In the genomic region with DNA sequence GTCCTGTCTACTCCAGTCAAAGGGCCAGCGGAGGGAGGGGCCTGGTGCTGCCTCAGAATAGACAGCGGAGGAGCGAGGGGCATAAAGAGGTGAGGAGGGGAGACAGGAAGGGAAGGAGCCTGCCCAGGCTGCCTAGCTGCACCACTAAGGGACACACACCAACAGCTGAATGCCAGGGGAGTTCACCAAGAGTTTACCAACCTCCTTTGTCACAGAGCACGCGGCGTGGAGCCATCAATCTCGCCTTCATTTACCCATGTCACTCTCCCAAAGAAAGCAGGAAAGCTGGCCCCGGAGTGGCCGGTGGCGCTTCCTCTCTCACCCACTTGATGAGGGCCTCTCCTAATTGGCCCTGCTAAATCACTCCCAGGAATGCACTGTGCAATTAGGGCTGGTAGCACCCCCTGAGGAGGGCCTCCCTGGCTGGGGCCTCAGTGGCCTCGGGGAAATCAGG, we compare ENCODE assay signal across 10 mouse cellular contexts. TPM values are rescaled to one million over a fixed set of nuclear protein-coding genes. Genes with fewer than 3 reads are reported as not detected.
DNase-seq lines count a peak whose midpoint lies in the region; ATAC-seq and TF ChIP-seq lines count a peak whose summit lies in the region.
"Had no signal": no experiment of that assay in that cellular context is flagged by ENCODE, and none has a peak within 500 bp of the region (broad histone marks: within the 10 kb centered on the region; RNA-seq: fewer than 3 reads in every experiment).

No protein-coding gene starts in this region.

- TF ChIP-seq POLR2A in limb, embryonic 14.5 days (IDR thresholded peaks at IDR 0.05; ENCODE audit: borderline replicate concordance, extremely low read depth, insufficient read depth, insufficient read length), result no peak

- H3K27me3 ChIP-seq in neural tube, embryonic 11.5 days (ENCODE audit: control insufficient read depth, insufficient read depth, low read length), result peaks cover 15% of the 10 kb centered on the region
- H3K27me3 ChIP-seq in forebrain, embryonic 15.5 days, result no peaks in the 10 kb centered on the region
- H3K27me3 ChIP-seq in limb, embryonic 14.5 days (ENCODE audit: control insufficient read depth, insufficient read depth, low read length), result no peaks in the 10 kb centered on the region
- H3K27me3 ChIP-seq: Patski had no signal

- peak; percentile 72 for DNase-seq in neural tube, embryonic 11.5 days (ENCODE audit: low spot score)
- no peak for DNase-seq in neural tube, embryonic 10.5 days (ENCODE audit: extremely low spot score, low spot score)
- DNase-seq in limb, embryonic 14.5 days (ENCODE audit: low spot score), result no peak
- DNase-seq in right cerebral cortex, postnatal 14 days, result no peak
- no peak for DNase-seq in right cerebral cortex, adult 2 months (ENCODE audit: low spot score in 2 of 2)
- DNase-seq in cerebellum, adult 11 months, result no peak
- DNase-seq: kidney, adult 18-20 months had no signal

- H3K9me3 ChIP-seq in neural tube, embryonic 11.5 days (ENCODE audit: control insufficient read depth, low read length), result no peaks in the 10 kb centered on the region
- H3K9me3 ChIP-seq in forebrain, embryonic 15.5 days, result no peaks in the 10 kb centered on the region
- no peaks in the 10 kb centered on the region for H3K9me3 ChIP-seq in limb, embryonic 14.5 days (ENCODE audit: control insufficient read depth, low read length)
- H3K9me3 ChIP-seq: liver, embryonic 15.5 days had no signal

- peak; percentile 79 for ATAC-seq in neural tube, embryonic 11.5 days (ENCODE audit: insufficient read depth, low FRiP score, low TSS enrichment)
- peak; percentile 79 for ATAC-seq in forebrain, embryonic 15.5 days (replicated peaks)
- peak; percentile 9; the same call in 1 of the 2 replicates for ATAC-seq in limb, embryonic 14.5 days (ENCODE audit: low FRiP score, low read depth)
- ATAC-seq: Patski had no signal

- H3K4me2 ChIP-seq in neural tube, embryonic 11.5 days (ENCODE audit: low read depth), result peak overlapping the region; percentile 13
- H3K4me2 ChIP-seq in forebrain, embryonic 15.5 days (replicated peaks), result peak overlapping the region; percentile 6; the same call in 1 of the 2 replicates
- no peak overlapping the region; the same call in 1 of the 2 replicates for H3K4me2 ChIP-seq in limb, embryonic 14.5 days (replicated peaks; ENCODE audit: low read depth, low read length, severe bottlenecking)
- H3K4me2 ChIP-seq: liver, embryonic 15.5 days had no signal

- peaks cover 44% of the 10 kb centered on the region for H3K4me1 ChIP-seq in neural tube, embryonic 11.5 days (ENCODE audit: control insufficient read depth, insufficient read depth, low read length)
- peaks cover 45% of the 10 kb centered on the region for H3K4me1 ChIP-seq in forebrain, embryonic 15.5 days
- peaks cover 57% of the 10 kb centered on the region for H3K4me1 ChIP-seq in limb, embryonic 14.5 days (ENCODE audit: control insufficient read depth, insufficient read depth, low read length)

- H3K36me3 ChIP-seq in neural tube, embryonic 11.5 days (ENCODE audit: control insufficient read depth, insufficient read depth, low read length), result no peaks in the 10 kb centered on the region
- no peaks in the 10 kb centered on the region for H3K36me3 ChIP-seq in forebrain, embryonic 15.5 days
- H3K36me3 ChIP-seq in limb, embryonic 14.5 days (ENCODE audit: control insufficient read depth, insufficient read depth, low read length), result peaks cover 19% of the 10 kb centered on the region
- H3K36me3 ChIP-seq: liver, embryonic 15.5 days had no signal

- no peak overlapping the region for H3K27ac ChIP-seq in neural tube, embryonic 11.5 days (ENCODE audit: low read depth, low read length)
- H3K27ac ChIP-seq in forebrain, embryonic 15.5 days (replicated peaks), result 0 out of 2 replicates have a peak overlapping the region, but pooled peaks have one; percentile 3
- no peak overlapping the region for H3K27ac ChIP-seq in limb, embryonic 14.5 days (replicated peaks; ENCODE audit: low read depth, low read length)
- H3K27ac ChIP-seq: liver, embryonic 15.5 days had no signal

- no peak overlapping the region for H3K9ac ChIP-seq in neural tube, embryonic 11.5 days (ENCODE audit: low read length)
- H3K9ac ChIP-seq in forebrain, embryonic 15.5 days (replicated peaks), result no peak overlapping the region
- no peak overlapping the region for H3K9ac ChIP-seq in limb, embryonic 14.5 days (ENCODE audit: low read depth, low read length, severe bottlenecking)
- H3K9ac ChIP-seq: liver, embryonic 15.5 days had no signal

- no peak overlapping the region for H3K4me3 ChIP-seq in neural tube, embryonic 11.5 days (ENCODE audit: low read depth, low read length)
- no peak overlapping the region for H3K4me3 ChIP-seq in forebrain, embryonic 15.5 days
- H3K4me3 ChIP-seq in limb, embryonic 14.5 days (replicated peaks; ENCODE audit: low read length), result no peak overlapping the region
- H3K4me3 ChIP-seq: liver, embryonic 15.5 days had no signal

- WGBS in neural tube, embryonic 11.5 days, result 0% methylated on average over 11 of the region's 11 CpGs
- 4% methylated on average over 11 of the region's 11 CpGs for WGBS in forebrain, embryonic 15.5 days
- 16% methylated on average over 11 of the region's 11 CpGs for WGBS in limb, embryonic 14.5 days

RNA-seq across cellular contexts. Expression of a gene that starts 13.1 kb away (rescaled TPM):
- 8.5 and 9.4 TPM in 2 replicates for polyA plus RNA-seq in neural tube, embryonic 11.5 days (2014; fragmentation: Nextera tagmentation; extraction: Ambion mirVana)
- polyA plus RNA-seq in forebrain, embryonic 15.5 days (2015; fragmentation: Nextera tagmentation; extraction: Ambion mirVana), result 2.7 and 3.6 TPM in 2 replicates
- 19.8 and 26.5 TPM in 2 replicates for polyA plus RNA-seq in limb, embryonic 14.5 days (2012; rRNA removed)
- polyA plus RNA-seq in limb, embryonic 14.5 days (2014; fragmentation: Nextera tagmentation; extraction: Ambion mirVana), result 15.1 and 19.5 TPM in 2 replicates

Comparison
In these comparisons a context has a peak if more than half of its experiments do, and no peak if none do; other contexts are left out.
1. ATAC-seq: peak in every context shown above with its lines; median percentile 79 in neural tube, embryonic 11.5 days; 79 in forebrain, embryonic 15.5 days; 9 in limb, embryonic 14.5 days.